Mouse (Mus musculus) cerebellum, adult 9-10 months (tissue): ENCODE measurements at regions not wholly inside any gene's neighbourhood (a gene's known extent, or its start where the extent isn't known, plus 50 kb on each side); places are given as distances from the start of the nearest gene placed in this dataset.

ENCODE experiments used
- DNase-seq: peaks from one replicate; pipeline ENCODE4 v3.0.0; 2022

DNA sequence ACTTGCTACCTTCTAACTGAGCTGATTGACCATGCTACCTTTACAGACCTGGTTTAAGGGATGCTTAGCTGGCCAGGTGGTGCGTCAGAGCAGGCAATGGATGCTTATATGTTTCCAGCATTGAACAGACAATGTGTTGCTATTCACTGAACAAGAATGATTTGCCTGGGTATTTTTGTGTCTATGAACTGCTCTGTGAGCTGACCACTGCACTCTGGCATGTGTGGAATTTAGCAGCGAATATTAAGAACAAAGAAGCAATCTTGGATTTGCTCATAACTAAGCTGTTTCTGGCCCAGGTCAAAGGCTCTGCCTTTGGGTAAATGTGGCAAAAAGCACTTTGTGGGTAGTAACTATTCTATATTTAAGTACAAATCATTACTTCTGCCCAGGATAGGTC is 58.3 kb upstream of the Ccdc39 start:
- no peak for DNase-seq

DNA sequence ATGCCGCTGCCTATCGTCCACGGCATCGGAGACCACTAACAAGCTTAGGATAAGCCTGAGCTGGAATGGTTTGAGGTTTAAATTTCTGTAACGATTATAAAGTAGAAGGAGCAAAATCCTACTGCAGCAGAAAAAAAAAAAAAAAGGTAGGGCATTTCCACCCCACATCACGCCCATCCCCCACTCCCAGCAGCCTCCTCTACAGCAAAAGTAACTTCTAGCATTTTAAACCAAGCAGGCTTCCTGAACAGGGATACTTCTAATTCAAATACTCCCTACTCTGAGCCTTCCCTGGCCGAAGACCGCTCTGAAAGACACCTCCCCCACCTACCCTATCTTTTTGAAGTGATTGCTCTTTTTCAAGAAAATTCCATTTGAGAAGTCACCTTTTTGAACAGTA is 59.2 kb upstream of the Ccdc39 start:
- DNase-seq, result no peak

DNA sequence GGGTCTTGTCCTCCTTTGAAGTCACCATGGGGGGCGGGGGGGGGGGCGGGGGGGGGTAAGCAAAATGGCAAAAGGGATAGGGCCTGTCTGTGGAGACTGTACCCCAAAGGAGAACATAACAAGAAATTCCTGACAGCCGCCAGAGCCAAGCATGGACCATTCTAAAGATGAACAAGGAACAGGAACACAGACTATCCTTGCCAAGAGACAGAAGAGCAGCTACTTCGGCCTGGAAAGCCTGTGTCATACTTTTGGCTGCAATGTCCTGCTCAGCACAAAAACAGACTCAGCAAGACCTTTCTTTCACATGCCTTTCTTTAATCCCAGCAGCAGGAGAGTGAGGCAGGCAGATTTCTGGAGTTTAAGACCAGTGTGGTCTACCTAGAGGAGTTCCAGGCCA is 59.7 kb upstream of the Ccdc39 start:
- no peak for DNase-seq

DNA sequence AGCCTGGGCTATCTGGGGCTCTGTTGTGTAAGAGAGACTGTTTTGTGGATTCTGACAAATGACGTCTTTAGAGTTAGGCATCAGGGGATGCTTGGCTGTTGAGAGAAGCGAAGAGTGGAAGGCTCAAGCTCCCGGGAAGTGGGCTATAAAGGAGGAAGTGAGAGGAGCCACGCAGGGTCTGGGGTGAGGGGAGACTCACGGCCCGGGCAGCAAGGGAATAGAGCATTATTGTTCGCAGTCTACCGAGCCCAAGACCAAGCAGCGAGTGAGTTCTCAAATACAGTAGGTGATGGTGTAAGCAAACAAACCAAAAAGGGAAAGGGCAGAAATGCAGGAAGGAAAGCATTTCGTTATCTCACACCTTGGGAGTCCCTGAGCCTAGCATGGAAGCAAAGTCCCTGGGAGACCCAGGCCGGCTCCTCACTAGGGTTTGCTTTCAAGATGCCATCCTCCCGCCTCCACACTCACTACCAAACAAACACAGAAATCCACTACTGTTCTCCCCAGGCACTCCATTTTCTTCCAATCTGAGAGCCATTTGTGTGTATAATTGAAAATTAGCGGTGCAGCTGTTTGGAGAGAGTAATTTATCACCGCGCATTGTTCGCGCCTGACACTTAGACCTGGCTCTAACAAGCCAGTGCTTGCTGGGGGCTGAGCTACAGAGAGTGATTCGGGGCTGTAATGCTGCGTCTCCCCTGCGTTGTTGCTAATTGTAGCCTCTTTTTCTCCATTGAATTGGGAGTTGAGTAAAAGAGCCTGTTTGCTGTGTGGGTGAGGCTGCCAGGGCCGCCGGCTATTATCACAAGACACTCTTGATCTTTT is 61.0 kb upstream of the Ccdc39 start:
- no peak for DNase-seq

DNA sequence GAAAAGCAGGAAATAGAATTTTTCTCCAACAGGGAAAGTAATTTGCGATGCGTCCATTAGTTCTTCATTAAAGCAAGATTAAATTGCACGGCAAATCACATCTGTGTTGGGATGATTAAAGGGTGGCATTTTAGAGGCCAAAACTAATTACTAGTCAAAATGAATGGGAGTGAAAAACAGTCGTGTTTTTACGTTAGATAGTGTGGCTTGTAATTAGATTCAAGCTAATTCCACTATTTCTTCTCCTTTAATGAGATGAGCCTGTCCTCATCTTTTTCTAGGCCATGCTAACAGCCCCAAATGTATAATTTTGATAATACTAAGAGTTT is 61.5 kb upstream of the Ccdc39 start:
- DNase-seq, result no peak

DNA sequence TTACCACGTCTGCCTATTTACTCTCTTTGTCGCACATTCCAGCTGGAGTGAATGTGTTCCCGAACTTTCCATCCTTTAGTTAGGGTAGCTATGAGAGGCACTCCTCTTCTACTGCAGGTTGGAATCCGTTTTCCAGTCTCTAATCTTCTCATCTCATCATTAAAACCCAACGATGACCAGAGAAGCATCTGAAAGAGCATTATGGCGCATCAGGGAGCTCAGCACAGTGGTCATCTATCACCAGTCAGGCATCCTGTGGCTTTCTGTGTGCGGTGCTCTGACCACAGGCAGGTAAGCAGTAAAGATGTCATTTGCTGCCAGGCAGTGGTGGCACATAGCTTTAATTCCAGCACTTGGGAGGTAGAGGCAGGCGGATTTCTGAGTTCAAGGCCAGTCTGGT is 63.0 kb upstream of the Ccdc39 start:
- DNase-seq, result no peak

DNA sequence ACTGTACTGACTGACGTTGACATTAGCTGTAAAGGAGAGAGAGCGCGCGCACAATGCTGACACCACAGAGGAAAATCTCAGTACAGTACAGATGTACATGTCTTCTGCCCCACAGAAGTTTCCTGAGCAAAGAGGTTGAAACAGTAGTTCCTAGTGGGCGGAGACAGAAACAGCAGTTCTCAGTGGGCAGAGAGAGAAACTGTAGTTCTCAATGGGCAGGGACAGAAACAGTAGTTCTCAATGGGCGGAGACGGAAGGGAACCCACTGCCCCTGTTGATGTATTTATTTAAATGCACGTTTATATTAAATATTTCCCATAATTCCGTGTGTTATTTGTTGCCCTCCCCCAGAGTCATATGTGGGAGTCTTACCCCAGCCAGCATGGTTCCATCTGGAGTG is 67.4 kb upstream of the Ccdc39 start:
- DNase-seq, result no peak

DNA sequence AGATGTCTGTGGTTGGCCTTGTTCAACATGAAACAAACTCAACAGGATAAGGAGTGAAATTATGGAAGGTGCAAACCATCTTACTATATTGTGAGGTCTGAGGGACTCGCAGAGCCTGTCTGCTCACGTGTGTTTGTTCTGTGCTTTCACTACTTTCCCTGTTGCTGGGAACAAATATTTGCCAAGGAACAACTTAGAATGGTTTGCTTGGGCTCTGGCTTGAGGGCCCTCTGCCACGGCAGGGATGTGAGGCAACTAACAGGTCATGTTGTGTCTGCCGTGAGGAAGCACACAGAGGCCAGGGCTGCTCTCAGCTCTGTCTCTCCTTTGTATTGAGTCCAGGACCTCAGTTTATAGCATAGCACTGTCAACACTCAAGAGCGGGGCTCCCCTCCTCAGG is 69.4 kb upstream of the Ccdc39 start:
- DNase-seq, result no peak

DNA sequence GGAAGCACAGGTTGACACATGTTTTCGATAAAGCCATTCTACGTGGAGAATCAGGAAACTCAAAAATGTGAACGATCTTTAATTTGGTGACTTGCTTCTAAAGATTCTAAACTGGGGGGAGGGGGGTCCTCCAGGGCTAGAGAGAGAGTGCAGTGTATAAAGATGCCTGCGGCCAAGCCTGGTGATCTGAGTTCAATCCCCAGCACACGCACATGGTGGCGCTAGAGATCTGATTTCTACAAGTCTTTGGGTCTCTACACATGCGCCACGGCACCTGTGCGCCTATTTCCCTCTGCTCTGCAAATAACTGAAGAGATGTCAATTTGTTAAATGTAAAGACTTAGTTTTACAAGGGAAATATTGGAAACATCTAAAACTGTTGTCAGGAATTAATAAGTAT is 70.3 kb upstream of the Ccdc39 start:
- no peak for DNase-seq

DNA sequence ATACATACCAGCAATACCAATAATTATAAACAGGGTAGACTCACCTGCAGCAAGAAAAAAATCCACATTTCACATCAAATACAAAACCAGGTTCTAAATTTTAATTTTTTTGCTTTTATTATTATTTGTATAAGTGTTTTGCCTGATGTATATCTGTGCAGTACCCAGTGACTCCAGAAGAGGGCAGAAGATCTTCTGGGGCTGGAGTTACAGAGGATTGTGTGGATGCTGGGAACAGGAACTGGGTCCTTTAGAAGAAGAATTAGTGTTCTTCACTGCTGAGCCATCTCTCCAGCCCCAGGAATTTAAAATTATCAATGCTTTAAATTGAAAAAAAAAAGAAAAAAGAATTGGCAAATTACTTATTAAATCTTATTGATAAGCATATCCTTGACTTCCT is 71.7 kb upstream of the Ccdc39 start:
- no peak for DNase-seq

DNA sequence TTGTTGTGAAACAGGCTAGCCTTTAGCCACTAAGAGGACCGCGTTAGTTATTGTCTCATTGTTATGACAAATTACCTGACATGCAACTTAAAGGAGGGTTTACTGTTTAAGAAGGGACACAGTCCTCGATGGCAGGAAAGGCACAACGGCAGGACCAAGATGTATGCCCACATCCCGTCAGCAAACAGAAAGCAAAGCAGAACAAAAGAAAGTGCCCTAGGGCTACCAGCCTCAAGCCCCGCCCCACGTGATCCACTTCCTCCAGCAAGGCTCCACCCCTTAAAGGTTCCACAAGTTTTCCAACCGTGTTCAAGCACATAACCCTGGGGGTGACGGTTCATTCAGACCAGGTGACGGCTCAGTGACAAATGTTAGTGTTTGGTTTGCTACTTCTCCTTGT is 72.2 kb upstream of the Ccdc39 start:
- no peak for DNase-seq

DNA sequence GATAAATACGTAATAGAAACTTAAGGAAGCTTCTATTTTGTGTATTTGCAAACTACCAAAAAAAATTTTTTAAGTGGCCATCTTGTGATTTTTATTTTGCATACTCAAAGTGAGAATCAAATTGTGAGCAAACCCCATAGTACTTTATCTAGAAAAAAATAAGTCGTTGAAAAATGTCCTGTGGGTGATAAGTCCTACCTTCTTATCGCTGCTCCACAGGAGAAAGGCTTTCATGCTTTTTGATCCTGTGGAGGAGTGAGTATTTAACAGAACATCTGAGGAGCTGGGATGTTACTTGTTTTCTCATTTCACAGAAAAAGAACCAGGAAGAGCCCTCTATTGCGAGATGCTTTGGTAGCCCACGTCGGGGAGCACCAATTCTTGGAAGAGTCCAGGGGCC is 72.7 kb upstream of the Ccdc39 start:
- DNase-seq, result no peak

DNA sequence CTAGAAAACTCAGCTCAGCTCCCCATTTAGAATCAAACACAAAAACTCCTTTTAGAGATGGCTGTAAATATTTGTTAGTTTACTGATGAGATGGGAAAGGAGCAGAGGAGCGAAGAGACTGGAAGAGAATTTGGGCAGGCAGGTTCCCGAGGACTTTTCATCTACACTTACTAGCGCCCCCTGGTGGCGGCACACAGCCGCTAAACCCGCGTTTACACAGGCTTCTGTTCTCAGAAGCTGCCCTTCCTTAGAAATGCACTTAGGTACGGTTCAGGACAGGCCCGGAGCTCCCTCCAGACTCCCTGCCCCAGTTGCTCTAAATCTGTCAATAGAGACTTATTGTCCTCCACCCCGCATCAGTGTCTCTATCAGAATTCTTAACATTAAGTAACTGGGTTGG is 74.7 kb upstream of the Ccdc39 start:
- DNase-seq, result peak; percentile 67

DNA sequence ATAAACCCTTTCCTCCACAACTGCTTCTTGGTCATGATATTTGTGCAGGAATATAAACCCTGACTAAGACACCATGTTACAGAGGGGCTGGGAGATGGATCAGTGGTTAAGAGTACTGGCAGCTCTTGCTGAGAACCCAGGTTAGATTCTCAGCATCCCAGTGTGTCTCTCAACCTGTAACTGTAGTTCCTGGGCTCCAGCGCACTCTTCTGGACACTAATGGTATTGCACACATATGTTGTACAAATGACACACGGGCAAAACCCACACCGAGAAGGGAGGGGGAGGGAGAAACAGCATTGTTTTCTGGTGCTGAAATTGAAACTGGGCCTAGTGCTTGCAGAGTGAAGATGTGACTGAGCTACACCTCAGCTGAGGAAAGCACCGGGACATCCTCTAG is 81.0 kb upstream of the Ccdc39 start:
- no peak for DNase-seq

DNA sequence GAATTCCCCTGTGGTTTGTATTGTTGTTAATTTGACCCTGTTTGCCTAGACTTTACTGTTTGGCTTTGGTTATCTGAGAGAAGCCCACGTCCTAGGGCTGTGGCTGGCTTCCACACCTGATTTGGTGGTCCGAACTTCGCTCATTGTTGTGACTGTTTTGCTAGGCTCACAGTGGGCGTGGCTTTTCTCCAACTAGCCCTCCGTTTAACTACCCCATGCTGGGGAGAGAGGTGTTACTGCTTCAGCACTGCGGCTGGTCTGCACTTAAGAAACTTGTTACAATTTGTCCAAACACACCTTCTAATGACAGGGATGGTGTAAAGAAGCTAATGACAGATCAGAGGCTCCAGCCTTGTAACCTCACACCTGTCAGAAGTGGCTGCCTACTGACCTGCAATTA is 64.7 kb upstream of the Fxr1 start:
- DNase-seq, result no peak

DNA sequence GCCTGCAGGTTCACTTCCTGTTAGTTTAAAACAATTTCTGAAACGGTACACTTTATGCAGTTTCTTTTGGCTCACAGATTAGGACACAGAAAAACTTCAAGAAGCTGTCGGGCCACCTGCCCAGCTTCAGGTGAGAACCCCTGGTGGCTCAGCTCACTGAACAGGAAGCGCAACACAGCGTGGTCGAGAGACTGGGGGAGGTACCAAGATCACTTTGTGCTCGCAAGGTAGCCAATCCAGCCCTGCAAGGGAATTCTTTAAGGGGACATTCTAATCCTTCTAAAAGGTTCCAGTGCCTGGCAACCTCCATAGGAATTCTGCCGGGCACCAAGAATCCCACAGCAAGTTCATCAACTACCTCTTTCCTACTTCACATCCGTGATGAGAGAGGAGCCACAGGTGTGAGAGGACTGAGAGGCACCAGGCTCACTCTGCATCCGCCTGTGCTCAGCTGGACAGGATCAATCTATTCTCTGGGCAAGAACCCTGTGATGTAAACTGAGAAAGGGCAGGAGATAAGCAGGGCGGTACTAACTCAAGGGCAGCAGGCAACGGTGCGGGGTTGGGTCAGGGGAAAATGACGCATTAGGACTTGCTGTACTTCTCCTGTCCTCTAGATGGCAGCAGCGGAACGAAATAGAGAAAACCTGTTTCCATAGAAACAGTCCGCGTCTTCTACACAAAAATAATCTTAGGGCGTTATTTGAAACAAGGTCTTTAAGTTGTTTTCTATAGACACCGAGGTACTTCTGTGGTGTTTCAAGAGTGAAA is 63.7 kb upstream of the Fxr1 start:
- peak; percentile 66 for DNase-seq

DNA sequence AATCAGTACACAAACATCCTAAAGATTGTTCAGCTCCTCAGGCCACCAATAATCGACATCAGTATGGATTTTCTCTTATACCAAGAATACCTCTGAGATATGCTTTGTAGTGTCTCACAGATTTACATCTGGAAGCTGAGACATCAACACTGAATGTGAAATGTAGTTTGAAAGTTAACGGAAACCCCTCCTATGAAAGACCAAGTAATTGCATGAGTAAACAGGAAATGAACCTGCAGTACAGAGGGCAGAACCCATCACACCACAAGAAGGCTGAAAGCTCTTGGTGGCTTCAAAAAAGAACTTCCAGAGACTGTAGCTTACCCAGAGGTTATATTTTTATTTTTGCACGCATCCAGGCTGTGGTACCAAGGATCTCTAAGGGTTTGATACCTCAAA is 63.1 kb upstream of the Fxr1 start:
- DNase-seq, result no peak

DNA sequence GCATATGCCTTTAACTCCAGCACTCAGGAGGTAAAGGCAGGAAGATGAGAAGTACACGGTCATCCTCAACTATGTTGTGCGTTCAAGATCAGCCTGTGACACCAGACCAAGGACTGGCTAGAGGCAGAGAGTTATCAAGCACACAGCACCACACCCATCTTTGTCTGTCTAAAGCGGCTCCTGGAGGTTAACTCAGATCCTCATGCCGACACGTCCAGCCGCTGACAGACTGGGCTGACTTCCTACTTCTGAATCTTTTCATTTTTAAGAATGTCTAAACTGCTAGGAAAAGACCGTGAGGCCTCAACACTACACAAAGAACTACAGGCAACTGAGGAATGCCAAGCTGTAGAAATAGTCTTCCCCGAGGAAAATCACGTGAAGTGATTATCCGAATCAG is 62.1 kb upstream of the Fxr1 start:
- no peak for DNase-seq

DNA sequence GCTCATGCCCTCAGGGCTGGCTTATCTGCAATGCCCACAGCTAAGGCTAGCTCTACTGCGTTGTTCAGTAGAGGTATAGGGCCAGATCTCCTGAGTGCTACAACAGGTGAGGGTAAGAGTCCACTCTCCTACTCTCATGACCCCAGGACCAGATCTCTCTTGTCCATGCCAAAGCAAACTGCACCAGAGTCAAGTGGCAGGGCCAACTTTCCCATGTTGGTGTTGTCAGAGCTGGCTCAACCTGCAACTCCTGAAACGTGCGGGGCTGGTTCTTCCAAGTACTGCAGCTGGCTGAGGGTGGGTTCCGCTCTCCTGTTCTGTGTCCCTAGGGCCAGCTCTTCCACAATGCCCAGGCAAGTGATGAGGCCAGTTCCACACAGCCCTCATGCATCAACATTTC is 61.5 kb upstream of the Fxr1 start:
- no peak for DNase-seq

DNA sequence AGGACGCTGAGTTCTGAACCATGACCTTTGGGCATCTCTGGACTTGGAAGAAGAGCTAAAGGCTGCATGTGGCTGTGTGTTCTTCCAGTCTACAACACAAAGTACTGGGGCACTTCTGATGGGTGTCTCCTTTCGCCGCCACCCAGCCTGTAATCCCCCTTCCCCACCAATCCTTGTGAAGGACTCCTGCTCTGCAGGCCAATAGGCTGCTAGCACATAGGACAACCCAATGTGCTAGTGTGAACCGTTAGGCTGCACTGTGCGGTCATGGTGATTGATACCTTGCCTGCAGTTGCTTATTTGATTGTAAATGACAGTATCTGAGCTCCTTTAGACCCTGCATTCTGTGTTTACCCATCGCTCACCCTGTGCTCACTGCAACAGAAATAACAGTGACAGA is 59.5 kb upstream of the Fxr1 start:
- DNase-seq, result no peak

DNA sequence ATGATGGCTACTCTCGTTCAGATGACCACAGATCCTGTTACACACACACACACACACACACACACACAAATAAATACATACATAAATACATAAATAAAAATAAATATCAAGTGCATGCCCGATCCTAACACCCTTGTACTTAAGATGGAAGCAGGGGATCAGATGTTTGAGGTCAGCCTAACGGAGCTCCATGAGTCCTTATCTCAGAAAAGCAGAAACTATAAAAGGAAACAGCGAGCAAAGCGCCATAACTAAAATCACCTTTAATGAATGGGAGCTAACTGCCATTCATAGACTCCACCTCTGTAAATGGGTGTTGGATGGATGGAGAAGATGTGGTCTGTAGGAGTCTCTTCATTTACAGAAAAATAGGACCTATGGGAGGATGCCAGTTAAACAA is 56.8 kb upstream of the Fxr1 start:
- DNase-seq, result no peak

DNA sequence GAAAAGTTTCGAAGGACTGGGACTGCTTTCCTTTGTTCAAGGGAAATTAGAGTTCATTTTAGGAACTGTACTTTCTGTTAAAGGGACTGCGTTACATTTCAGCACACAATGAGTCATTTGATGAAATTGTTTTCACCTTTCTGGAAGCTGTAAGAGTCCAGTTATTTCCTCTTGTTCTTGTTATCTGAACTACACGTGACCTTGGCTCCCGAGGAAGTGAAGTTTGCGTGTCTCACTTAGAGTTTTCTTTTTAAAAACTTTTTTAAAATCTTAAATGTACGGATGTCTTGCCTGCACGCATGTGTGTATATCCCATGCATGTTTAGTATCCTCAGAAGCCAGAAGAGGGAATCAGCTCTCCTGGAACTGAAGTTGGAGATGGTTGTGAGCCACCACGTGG is 52.6 kb upstream of the Fxr1 start:
- no peak for DNase-seq
